Mouse (Mus musculus): Measurements from ENCODE around the gene Cysrt1. TPM values are rescaled to one million over a fixed set of nuclear protein-coding genes. Genes with fewer than 3 reads are reported as not detected.

Gene Cysrt1
- polyA plus RNA-seq, 1 experiment from 2014 or later, result 0.26 TPM

- H3K4me3 ChIP-seq, result no peak overlapping the region
- no peak overlapping the region for H3K9ac ChIP-seq
- H3K36me3 ChIP-seq (replicated peaks), result no peaks in the 10 kb centered on the region
- H3K27me3 ChIP-seq (replicated peaks), result no peaks in the 10 kb centered on the region
- H3K4me1 ChIP-seq, result peaks cover 12% of the 10 kb centered on the region
- 82% methylated on average over 5 of the region's 5 CpGs for WGBS
- no peak overlapping the region for H3K4me2 ChIP-seq
- no peak for ATAC-seq (replicated peaks)
- no peaks in the 10 kb centered on the region for H3K9me3 ChIP-seq
- H3K27ac ChIP-seq, result no peak overlapping the region
Measured at GRCm38 (mm10) chr2:25229582-25229981, 12.7 kb downstream of the Cysrt1 start.

- H3K4me2 ChIP-seq, result peak overlapping the region; percentile 28; the same call in 1 of the 2 replicates
- ATAC-seq (replicated peaks), result no peak
- no peaks in the 10 kb centered on the region for H3K36me3 ChIP-seq (replicated peaks)
- peaks cover 12% of the 10 kb centered on the region for H3K4me1 ChIP-seq
- 67% methylated on average over 6 of the region's 6 CpGs for WGBS
- no peak overlapping the region for H3K27ac ChIP-seq
- no peak overlapping the region for H3K4me3 ChIP-seq
- no peaks in the 10 kb centered on the region for H3K27me3 ChIP-seq (replicated peaks)
- H3K9ac ChIP-seq, result no peak overlapping the region
- no peaks in the 10 kb centered on the region for H3K9me3 ChIP-seq
Measured at GRCm38 (mm10) chr2:25228995-25229530, 13.2 kb downstream of the Cysrt1 start.

GRCm38 (mm10) chr2:25228431-25228889 is 13.8 kb downstream of the Cysrt1 start:
- Histone ChIP-seq H3K4me3 (no peak overlapping the region), H3K9ac (no peak overlapping the region)

DNA sequence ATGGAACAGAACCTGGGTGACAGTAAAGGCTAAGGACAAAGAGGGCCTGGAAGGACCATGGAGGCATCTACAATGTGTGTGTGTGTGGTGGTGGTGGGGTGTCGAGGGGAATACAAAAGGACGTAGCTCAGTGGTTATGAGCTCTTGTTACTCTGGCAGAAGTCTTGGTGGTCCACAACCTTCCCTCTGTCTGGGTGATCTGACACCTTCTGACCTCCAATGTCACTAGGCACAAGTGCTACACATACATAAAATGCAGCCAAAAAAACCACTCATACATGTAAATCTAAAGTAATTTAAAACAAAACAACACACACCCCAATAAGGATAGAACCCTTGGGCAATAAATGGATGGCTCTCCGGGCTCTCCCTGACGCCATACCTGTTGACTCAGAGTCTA is 14.8 kb downstream of the Cysrt1 start:
- H3K9ac ChIP-seq, result no peak overlapping the region
- no peaks in the 10 kb centered on the region for H3K36me3 ChIP-seq (replicated peaks)
- WGBS, result 94% methylated on average over 4 of the region's 4 CpGs
- no peak overlapping the region for H3K4me2 ChIP-seq
- no peak overlapping the region for H3K27ac ChIP-seq
- peaks cover 20% of the 10 kb centered on the region for H3K4me1 ChIP-seq
- no peak overlapping the region for H3K4me3 ChIP-seq
- no peak for ATAC-seq (replicated peaks)
- no peaks in the 10 kb centered on the region for H3K9me3 ChIP-seq
- H3K27me3 ChIP-seq (replicated peaks), result no peaks in the 10 kb centered on the region

More at GRCm38 (mm10) chr2:25228431-25228889, 13.8 kb downstream of the Cysrt1 start:
- ATAC-seq (replicated peaks), result no peak
- Histone ChIP-seq H3K4me2 (peak overlapping the region; percentile 28; the same call in 1 of the 2 replicates), H3K9me3 (no peaks in the 10 kb centered on the region), H3K36me3 (replicated peaks) (no peaks in the 10 kb centered on the region), H3K27me3 (replicated peaks) (no peaks in the 10 kb centered on the region), H3K27ac (peak overlapping the region; percentile 44), H3K4me1 (peaks cover 16% of the 10 kb centered on the region)
- WGBS, result under 1% methylated on average over 7 of the region's 7 CpGs

GRCm38 (mm10) chr2:25226864-25227263 is 15.4 kb downstream of the Cysrt1 start:
- WGBS, result 83% methylated on average over 5 of the region's 5 CpGs
- Histone ChIP-seq H3K4me3 (no peak overlapping the region), H3K4me1 (peaks cover 20% of the 10 kb centered on the region), H3K9ac (no peak overlapping the region), H3K9me3 (no peaks in the 10 kb centered on the region), H3K27me3 (replicated peaks) (no peaks in the 10 kb centered on the region), H3K27ac (no peak overlapping the region), H3K36me3 (replicated peaks) (no peaks in the 10 kb centered on the region), H3K4me2 (no peak overlapping the region)
- no peak for ATAC-seq (replicated peaks)

GRCm38 (mm10) chr2:25225811-25226379 is 16.4 kb downstream of the Cysrt1 start:
- Histone ChIP-seq H3K36me3 (replicated peaks) (no peaks in the 10 kb centered on the region), H3K4me2 (peak overlapping the region; percentile 51; the same call in 1 of the 2 replicates), H3K27me3 (replicated peaks) (no peaks in the 10 kb centered on the region), H3K9ac (no peak overlapping the region), H3K9me3 (no peaks in the 10 kb centered on the region), H3K27ac (0 out of 2 replicates have a peak overlapping the region, but pooled peaks have one; percentile 99), H3K4me1 (peaks cover 20% of the 10 kb centered on the region), H3K4me3 (no peak overlapping the region; the same call in 1 of the 2 replicates)
- WGBS, result 71% methylated on average over 8 of the region's 8 CpGs
- no peak for ATAC-seq (replicated peaks)

- 2% methylated on average over 41 of the region's 41 CpGs for WGBS
- peak overlapping the region; percentile 77 for H3K9ac ChIP-seq
- H3K4me2 ChIP-seq, result peak overlapping the region; percentile 51
- peak overlapping the region; percentile 61 for H3K4me3 ChIP-seq
- no peaks in the 10 kb centered on the region for H3K36me3 ChIP-seq (replicated peaks)
- ATAC-seq (replicated peaks), result peak; percentile 97
- no peaks in the 10 kb centered on the region for H3K27me3 ChIP-seq (replicated peaks)
- no peaks in the 10 kb centered on the region for H3K9me3 ChIP-seq
- peaks cover 20% of the 10 kb centered on the region for H3K4me1 ChIP-seq
- peak overlapping the region; percentile 99 for H3K27ac ChIP-seq
Measured at GRCm38 (mm10) chr2:25224766-25225752, 17.2 kb downstream of the Cysrt1 start.

- peaks cover 20% of the 10 kb centered on the region for H3K4me1 ChIP-seq
- no peaks in the 10 kb centered on the region for H3K36me3 ChIP-seq (replicated peaks)
- peak within 1 kb of the TSS; percentile 89 for H3K9ac ChIP-seq
- peak within 1 kb of the TSS; percentile 90 for H3K4me2 ChIP-seq
- H3K27ac ChIP-seq, result peak within 1 kb of the TSS; percentile 99
- H3K27me3 ChIP-seq (replicated peaks), result no peaks in the 10 kb centered on the region
- 0% methylated on average over 17 of the region's 17 CpGs for WGBS
- H3K4me3 ChIP-seq, result peak within 1 kb of the TSS; percentile 98
- H3K9me3 ChIP-seq, result no peaks in the 10 kb centered on the region
- ATAC-seq (replicated peaks), result no peak
Measured at GRCm38 (mm10) chr2:25224492-25224765, 17.8 kb downstream of the Cysrt1 start, which contains the start of gene Tubb4b. Gene Tubb4b (minus strand): TSS chr2:25224702.

DNA sequence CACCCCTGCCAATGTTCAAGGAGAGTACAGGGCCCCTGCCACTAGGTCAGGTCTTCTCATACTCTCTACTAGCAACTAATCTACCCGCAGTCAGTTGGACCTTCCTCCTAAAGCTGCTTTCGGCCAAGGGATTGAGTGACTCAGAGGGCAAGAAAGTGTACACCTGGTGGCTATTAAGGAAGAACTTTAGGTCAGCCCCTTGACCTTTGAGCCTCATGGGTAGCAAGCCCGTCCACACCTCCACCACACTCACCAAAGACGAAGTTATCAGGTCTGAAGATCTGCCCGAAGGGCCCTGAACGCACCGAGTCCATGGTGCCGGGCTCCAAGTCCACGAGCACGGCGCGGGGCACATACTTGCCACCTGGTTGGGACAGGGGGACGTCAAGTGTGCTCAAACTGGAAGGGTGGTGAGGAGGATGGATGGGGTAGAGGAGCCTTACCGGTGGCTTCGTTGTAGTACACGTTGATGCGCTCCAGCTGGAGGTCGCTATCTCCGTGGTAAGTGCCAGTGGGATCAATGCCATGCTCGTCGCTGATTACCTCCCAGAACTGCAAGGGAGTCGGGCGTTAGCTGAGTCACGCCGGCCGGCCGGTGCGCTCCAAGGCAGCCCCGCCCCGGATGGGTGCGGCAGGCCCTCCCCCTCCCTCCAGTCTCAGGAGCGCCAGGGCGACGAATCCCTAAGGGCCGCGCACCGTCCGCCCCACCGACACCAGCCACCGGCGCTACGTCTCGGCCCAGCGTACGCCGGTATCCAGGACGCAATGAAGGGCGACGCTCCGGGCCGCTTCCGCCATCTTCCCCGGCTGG is 18.4 kb downstream of the Cysrt1 start:
- Histone ChIP-seq H3K9me3 (no peaks in the 10 kb centered on the region), H3K36me3 (replicated peaks) (no peaks in the 10 kb centered on the region), H3K27me3 (replicated peaks) (no peaks in the 10 kb centered on the region), H3K4me3 (peak overlapping the region; percentile 98), H3K4me1 (peaks cover 19% of the 10 kb centered on the region), H3K9ac (peak overlapping the region; percentile 89), H3K4me2 (peak overlapping the region; percentile 90), H3K27ac (peak overlapping the region; percentile 92)
- ATAC-seq (replicated peaks), result no peak; the same call in 1 of the 2 replicates
- WGBS, result 2% methylated on average over 53 of the region's 53 CpGs

GRCm38 (mm10) chr2:25221331-25221772 is 20.9 kb downstream of the Cysrt1 start:
- 80% methylated on average over 5 of the region's 5 CpGs for WGBS
- Histone ChIP-seq H3K4me2 (no peak overlapping the region), H3K4me1 (peaks cover 16% of the 10 kb centered on the region), H3K9ac (no peak overlapping the region), H3K27me3 (replicated peaks) (no peaks in the 10 kb centered on the region), H3K9me3 (no peaks in the 10 kb centered on the region), H3K4me3 (no peak overlapping the region), H3K27ac (no peak overlapping the region), H3K36me3 (replicated peaks) (no peaks in the 10 kb centered on the region)
- ATAC-seq (replicated peaks), result no peak

- H3K27ac ChIP-seq, result no peak within 1 kb of the TSS
- no peak within 1 kb of the TSS for H3K4me2 ChIP-seq
- H3K36me3 ChIP-seq (replicated peaks), result no peaks in the 10 kb centered on the region
- ATAC-seq (replicated peaks), result no peak
- no peaks in the 10 kb centered on the region for H3K27me3 ChIP-seq (replicated peaks)
- H3K9ac ChIP-seq, result no peak within 1 kb of the TSS
- no peaks in the 10 kb centered on the region for H3K9me3 ChIP-seq
- H3K4me1 ChIP-seq, result peaks cover 4% of the 10 kb centered on the region
- H3K4me3 ChIP-seq, result no peak within 1 kb of the TSS
Measured at GRCm38 (mm10) chr2:25218445-25218844, 23.8 kb downstream of the Cysrt1 start, which contains the start of gene Fam166a. Gene Fam166a (plus strand): TSS chr2:25218745.
